Mouse (Mus musculus): Measurements from ENCODE around the gene Lyrm7. TPM values are rescaled to one million over a fixed set of nuclear protein-coding genes. Genes with fewer than 3 reads are reported as not detected.

The Lyrm7 gene
- total RNA-seq, 2 experiments from 2014 or later = 28.7 to 30.9 TPM

- Histone ChIP-seq H3K4me3 (no peak overlapping the region), H3K27ac (no peak overlapping the region)
- TF ChIP-seq CTCF (conservative IDR thresholded peaks at IDR 0.05) = no peak
- DNase-seq (ENCODE audit: low spot score in 2 of 2) = no peak
Observed at GRCm38 (mm10) chr11:54819489-54819888, 41.2 kb downstream of the Lyrm7 start.

GRCm38 (mm10) chr11:54817449-54817848 lies 43.3 kb downstream of the Lyrm7 start:
- Histone ChIP-seq H3K27ac (no peak overlapping the region), H3K4me3 (no peak overlapping the region)
- no peak for DNase-seq (ENCODE audit: low spot score in 2 of 2)
- TF ChIP-seq CTCF (conservative IDR thresholded peaks at IDR 0.05) = no peak

GRCm38 (mm10) chr11:54815659-54816058 lies 45.1 kb downstream of the Lyrm7 start:
- H3K27ac ChIP-seq = no peak overlapping the region
- TF ChIP-seq CTCF (conservative IDR thresholded peaks at IDR 0.05) = no peak
- H3K4me3 ChIP-seq = no peak overlapping the region
- no peak for DNase-seq (ENCODE audit: low spot score in 2 of 2)

- H3K27ac ChIP-seq = peak overlapping the region; percentile 76
Observed at GRCm38 (mm10) chr11:54812812-54813516, 47.8 kb downstream of the Lyrm7 start.

GRCm38 (mm10) chr11:54812314-54812713 lies 48.4 kb downstream of the Lyrm7 start:
- no peak for TF ChIP-seq CTCF (conservative IDR thresholded peaks at IDR 0.05)

More at GRCm38 (mm10) chr11:54812812-54813516, 47.8 kb downstream of the Lyrm7 start:
- no peak overlapping the region for H3K4me3 ChIP-seq
- TF ChIP-seq CTCF (conservative IDR thresholded peaks at IDR 0.05) = no peak
- DNase-seq (ENCODE audit: low spot score in 2 of 2) = peak; percentile 27 to 30

GRCm38 (mm10) chr11:54811054-54811453 lies 49.7 kb downstream of the Lyrm7 start:
- no peak overlapping the region for H3K27ac ChIP-seq
- H3K4me3 ChIP-seq = no peak overlapping the region
- DNase-seq (ENCODE audit: low spot score in 2 of 2) = no peak
- TF ChIP-seq CTCF (conservative IDR thresholded peaks at IDR 0.05) = no peak

More at GRCm38 (mm10) chr11:54812314-54812713, 48.4 kb downstream of the Lyrm7 start:
- peak overlapping the region; percentile 76 for H3K27ac ChIP-seq
- H3K4me3 ChIP-seq = no peak overlapping the region
- no peak for DNase-seq (ENCODE audit: low spot score in 2 of 2)

GRCm38 (mm10) chr11:54809582-54809981 lies 51.1 kb downstream of the Lyrm7 start:
- DNase-seq (ENCODE audit: low spot score in 2 of 2) = no peak
- Histone ChIP-seq H3K27ac (no peak overlapping the region), H3K4me3 (no peak overlapping the region)
- TF ChIP-seq CTCF (conservative IDR thresholded peaks at IDR 0.05) = no peak

- no peak for TF ChIP-seq CTCF (conservative IDR thresholded peaks at IDR 0.05)
- no peak for DNase-seq (ENCODE audit: low spot score in 2 of 2)
- H3K27ac ChIP-seq = no peak overlapping the region
Observed at GRCm38 (mm10) chr11:54808177-54808576, 52.5 kb downstream of the Lyrm7 start.

GRCm38 (mm10) chr11:54807669-54808068 lies 53.0 kb downstream of the Lyrm7 start:
- Histone ChIP-seq H3K27ac (no peak overlapping the region), H3K4me3 (no peak overlapping the region)
- DNase-seq (ENCODE audit: low spot score in 2 of 2) = no peak
- no peak for TF ChIP-seq CTCF (conservative IDR thresholded peaks at IDR 0.05)

More at GRCm38 (mm10) chr11:54808177-54808576, 52.5 kb downstream of the Lyrm7 start:
- no peak overlapping the region for H3K4me3 ChIP-seq

GRCm38 (mm10) chr11:54806891-54807290 lies 53.8 kb downstream of the Lyrm7 start:
- Histone ChIP-seq H3K27ac (no peak overlapping the region), H3K4me3 (no peak overlapping the region)
- no peak for DNase-seq (ENCODE audit: low spot score in 2 of 2)
- no peak for TF ChIP-seq CTCF (conservative IDR thresholded peaks at IDR 0.05)

- DNase-seq (ENCODE audit: low spot score in 2 of 2) = peak; percentile 83 to 85
- Histone ChIP-seq H3K4me3 (no peak overlapping the region; the same call in 1 of the 2 replicates), H3K27ac (peak overlapping the region; percentile 75)
- no peak for TF ChIP-seq CTCF (conservative IDR thresholded peaks at IDR 0.05)
Observed at GRCm38 (mm10) chr11:54805196-54805595, 55.5 kb downstream of the Lyrm7 start.

GRCm38 (mm10) chr11:54802621-54803020 lies 58.1 kb downstream of the Lyrm7 start:
- DNase-seq (ENCODE audit: low spot score in 2 of 2) = no peak
- TF ChIP-seq CTCF (conservative IDR thresholded peaks at IDR 0.05) = no peak
- no peak overlapping the region for H3K4me3 ChIP-seq
- no peak overlapping the region for H3K27ac ChIP-seq

GRCm38 (mm10) chr11:54801791-54802558 lies 58.7 kb downstream of the Lyrm7 start:
- DNase-seq (ENCODE audit: low spot score in 2 of 2) = no peak
- H3K27ac ChIP-seq = no peak overlapping the region
- no peak overlapping the region for H3K4me3 ChIP-seq
- TF ChIP-seq CTCF (conservative IDR thresholded peaks at IDR 0.05) = no peak
